Mouse (Mus musculus) embryonic facial prominence, embryonic 12.5 days (tissue): ENCODE results near the gene Fggy. TPM values are rescaled to one million over a fixed set of nuclear protein-coding genes. Genes with fewer than 3 reads are reported as not detected.

ENCODE experiments used
- ATAC-seq: fragments of 200-750 bp; cut with Nextera tagmentation; 2 replicates; pipeline ENCODE4 v1.8.0; 2017; ENCODE audit not compliant: insufficient number of reproducible peaks, insufficient read depth, low FRiP score, low TSS enrichment
- H3K27ac ChIP-seq: fragments of 300-500 bp; sonication (generic); 2 replicates; pipeline ENCODE4 v1.5.1; 2016; ENCODE audit warnings: mild to moderate bottlenecking
- H3K27me3 ChIP-seq: fragments of 300-500 bp; sonication (generic); 2 replicates; pipeline ENCODE4 v1.6.1; 2016; ENCODE audit warnings: mild to moderate bottlenecking, moderate library complexity
- H3K36me3 ChIP-seq: fragments of 300-500 bp; sonication (generic); 2 replicates; pipeline ENCODE4 v1.6.1; 2016; ENCODE audit warnings: mild to moderate bottlenecking
- H3K4me1 ChIP-seq: fragments of 300-500 bp; sonication (generic); 2 replicates; pipeline ENCODE4 v1.6.1; 2016
- H3K4me2 ChIP-seq: fragments of 300-500 bp; sonication (generic); replicated peaks from 2 replicates; pipeline ENCODE4 v1.6.1; 2016; ENCODE audit warnings: mild to moderate bottlenecking, moderate library complexity
- H3K4me3 ChIP-seq: fragments of 300-500 bp; sonication (generic); 2 replicates; pipeline ENCODE4 v1.5.1; 2016; ENCODE audit warnings: mild to moderate bottlenecking
- H3K9ac ChIP-seq: fragments of 300-500 bp; sonication (generic); 2 replicates; pipeline ENCODE4 v1.6.1; 2016; ENCODE audit warnings: mild to moderate bottlenecking, moderate library complexity
- H3K9me3 ChIP-seq: fragments of 300-500 bp; sonication (generic); 2 replicates; pipeline ENCODE4 v1.6.1; 2016; ENCODE audit warnings: mild to moderate bottlenecking, moderate library complexity
- WGBS: fragments of 180-500 bp; shearing (Covaris S2); methylation state at CpG from one replicate; pipeline ENCODE4 v1.1.7; 2016; 5-methylcytosine and 5-hydroxymethylcytosine counted together
- polyA plus RNA-seq: library from polyadenylated mRNA; unstranded; fragments of >200 nt; fragmentation: Nextera tagmentation; extraction: Ambion mirVana; gene quantifications from 2 replicates; pipeline ENCODE4 v1.2.1, GENCODE M21; 2016

The Fggy gene
- polyA plus RNA-seq = 9.1 and 9.4 TPM in 2 replicates

- Histone ChIP-seq H3K9ac (0 out of 2 replicates have a peak within 1 kb of the TSS, but pooled peaks have one; percentile 31), H3K36me3 (no peaks in the 10 kb centered on the region), H3K4me3 (peak within 1 kb of the TSS; percentile 33), H3K27me3 (no peaks in the 10 kb centered on the region), H3K27ac (peak within 1 kb of the TSS; percentile 61), H3K4me2 (peak within 1 kb of the TSS; percentile 49), H3K9me3 (no peaks in the 10 kb centered on the region), H3K4me1 (peaks cover 15% of the 10 kb centered on the region)
- peak; percentile 99 for ATAC-seq
- WGBS = 27% methylated on average over 12 of the region's 12 CpGs
These were observed at the start of gene Fggy for GRCm38 (mm10) chr4:95557333-95557956. TSS of gene Fggy (plus strand) at chr4:95557507.

DNA sequence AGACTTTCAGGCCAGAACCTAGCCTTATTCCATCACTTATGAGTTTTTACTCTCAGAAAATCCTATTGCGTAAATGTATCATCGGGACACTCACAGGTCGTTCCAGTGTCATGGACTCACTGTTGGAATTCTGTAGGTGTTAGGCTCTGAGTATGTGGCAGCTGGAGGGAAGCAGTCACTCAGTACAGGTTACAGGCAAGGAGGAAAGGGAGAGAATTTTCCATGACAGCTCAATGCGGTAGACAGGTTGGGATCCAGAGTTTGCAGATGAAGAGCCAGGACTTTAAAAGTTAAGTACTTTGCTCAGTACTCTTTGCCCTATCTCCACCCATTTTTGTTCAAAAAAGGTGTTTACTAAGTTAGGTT, 49.4 kb upstream of the Fggy start:
- no peak overlapping the region for H3K27ac ChIP-seq
- no peak overlapping the region for H3K4me3 ChIP-seq
- H3K36me3 ChIP-seq = no peaks in the 10 kb centered on the region
- H3K9me3 ChIP-seq = no peaks in the 10 kb centered on the region
- no peaks in the 10 kb centered on the region for H3K27me3 ChIP-seq
- no peaks in the 10 kb centered on the region for H3K4me1 ChIP-seq
- no peak overlapping the region for H3K4me2 ChIP-seq
- 93% methylated on average over 4 of the region's 4 CpGs for WGBS
- no peak for ATAC-seq
- no peak overlapping the region for H3K9ac ChIP-seq

DNA sequence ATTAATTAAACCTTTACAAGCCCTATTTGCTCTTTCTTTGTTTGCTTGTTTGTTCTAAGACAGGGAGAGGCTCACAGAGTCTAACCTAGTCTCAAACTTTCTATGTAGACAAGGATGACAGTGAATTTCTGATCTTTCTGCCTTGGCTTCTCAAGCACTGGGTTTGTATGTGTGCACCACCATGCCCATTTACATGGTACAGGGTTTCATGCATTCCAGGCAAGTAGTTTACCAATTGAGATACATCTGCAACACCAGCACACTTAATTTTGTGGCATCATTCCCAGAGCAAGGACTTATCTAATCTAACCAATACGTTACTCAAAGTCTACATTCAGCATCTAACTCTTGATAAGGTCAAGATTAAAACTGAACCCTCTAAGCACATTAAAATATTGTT, 38.9 kb upstream of the Fggy start:
- ATAC-seq = no peak
- Histone ChIP-seq H3K9ac (no peak overlapping the region), H3K4me3 (no peak overlapping the region), H3K27me3 (no peaks in the 10 kb centered on the region), H3K27ac (no peak overlapping the region), H3K4me2 (no peak overlapping the region), H3K4me1 (no peaks in the 10 kb centered on the region), H3K36me3 (no peaks in the 10 kb centered on the region), H3K9me3 (no peaks in the 10 kb centered on the region)
- 85% methylated on average over 1 of the region's 1 CpGs for WGBS

GRCm38 (mm10) chr4:95519975-95520642, 37.2 kb upstream of the Fggy start:
- Histone ChIP-seq H3K9me3 (no peaks in the 10 kb centered on the region), H3K4me2 (no peak overlapping the region), H3K9ac (no peak overlapping the region), H3K27ac (no peak overlapping the region), H3K36me3 (no peaks in the 10 kb centered on the region), H3K27me3 (no peaks in the 10 kb centered on the region), H3K4me3 (no peak overlapping the region), H3K4me1 (no peaks in the 10 kb centered on the region)
- WGBS = 65% methylated on average over 4 of the region's 4 CpGs
- no peak for ATAC-seq

GRCm38 (mm10) chr4:95520643-95521032, 36.7 kb upstream of the Fggy start:
- Histone ChIP-seq H3K4me1 (no peaks in the 10 kb centered on the region), H3K4me3 (no peak overlapping the region), H3K27ac (no peak overlapping the region), H3K9ac (no peak overlapping the region), H3K36me3 (no peaks in the 10 kb centered on the region), H3K27me3 (no peaks in the 10 kb centered on the region), H3K9me3 (no peaks in the 10 kb centered on the region), H3K4me2 (no peak overlapping the region)
- no peak for ATAC-seq
- WGBS = 65% methylated on average over 2 of the region's 2 CpGs

GRCm38 (mm10) chr4:95526588-95526987, 30.7 kb upstream of the Fggy start:
- 86% methylated on average over 4 of the region's 4 CpGs for WGBS

GRCm38 (mm10) chr4:95530757-95531156, 26.6 kb upstream of the Fggy start:
- Histone ChIP-seq H3K36me3 (no peaks in the 10 kb centered on the region), H3K27ac (no peak overlapping the region), H3K27me3 (no peaks in the 10 kb centered on the region), H3K4me3 (no peak overlapping the region), H3K9ac (no peak overlapping the region), H3K4me1 (no peaks in the 10 kb centered on the region), H3K9me3 (no peaks in the 10 kb centered on the region), H3K4me2 (no peak overlapping the region)
- WGBS = 70% methylated on average over 2 of the region's 2 CpGs
- ATAC-seq = no peak

More at GRCm38 (mm10) chr4:95526588-95526987, 30.7 kb upstream of the Fggy start:
- H3K4me3 ChIP-seq = no peak overlapping the region
- no peaks in the 10 kb centered on the region for H3K4me1 ChIP-seq
- H3K9ac ChIP-seq = no peak overlapping the region
- H3K9me3 ChIP-seq = no peaks in the 10 kb centered on the region
- no peaks in the 10 kb centered on the region for H3K27me3 ChIP-seq
- no peak overlapping the region for H3K27ac ChIP-seq
- no peaks in the 10 kb centered on the region for H3K36me3 ChIP-seq
- H3K4me2 ChIP-seq = no peak overlapping the region
- no peak for ATAC-seq

GRCm38 (mm10) chr4:95533946-95534345, 23.4 kb upstream of the Fggy start:
- H3K4me2 ChIP-seq = no peak overlapping the region
- no peaks in the 10 kb centered on the region for H3K4me1 ChIP-seq
- H3K4me3 ChIP-seq = no peak overlapping the region
- no peak for ATAC-seq
- no peaks in the 10 kb centered on the region for H3K36me3 ChIP-seq
- H3K9me3 ChIP-seq = no peaks in the 10 kb centered on the region
- H3K27ac ChIP-seq = no peak overlapping the region
- H3K27me3 ChIP-seq = no peaks in the 10 kb centered on the region
- WGBS = 91% methylated on average over 3 of the region's 3 CpGs
- no peak overlapping the region for H3K9ac ChIP-seq

DNA sequence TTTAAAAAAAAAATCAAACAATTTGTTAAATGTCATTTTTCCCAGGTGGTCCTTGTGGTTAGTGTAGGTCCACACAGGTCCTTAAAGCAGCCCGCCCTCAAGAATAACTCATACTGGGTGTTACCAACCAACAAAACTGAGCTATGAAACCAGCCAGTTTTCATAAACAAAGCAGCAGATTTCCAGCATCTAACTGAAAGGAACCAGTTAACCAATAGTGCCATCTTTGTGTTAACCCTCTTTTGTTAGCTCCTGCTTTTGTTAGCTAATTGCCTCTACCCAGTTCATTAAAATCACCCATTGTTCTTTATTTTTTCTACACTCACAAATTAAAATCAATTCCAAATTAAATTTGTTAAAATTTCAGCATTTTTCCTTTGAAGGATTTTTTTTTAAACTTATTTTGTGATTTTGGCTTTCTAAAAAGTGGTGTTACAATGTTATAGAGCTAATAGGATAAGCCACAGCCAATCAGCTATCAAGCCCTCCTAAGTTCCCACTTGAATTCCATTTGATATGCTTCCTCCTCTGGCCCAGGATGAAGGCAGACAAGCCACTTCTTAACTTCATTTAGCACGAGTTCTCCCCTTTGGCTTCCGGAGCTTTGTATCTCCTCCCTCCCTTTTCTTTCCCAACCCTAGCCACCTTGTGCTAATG, 15.8 kb upstream of the Fggy start:
- no peak for ATAC-seq
- WGBS = 65% methylated on average over 3 of the region's 3 CpGs
- Histone ChIP-seq H3K36me3 (no peaks in the 10 kb centered on the region), H3K4me1 (no peaks in the 10 kb centered on the region), H3K4me2 (no peak overlapping the region), H3K27me3 (no peaks in the 10 kb centered on the region), H3K27ac (no peak overlapping the region), H3K4me3 (no peak overlapping the region), H3K9me3 (no peaks in the 10 kb centered on the region), H3K9ac (no peak overlapping the region)

DNA sequence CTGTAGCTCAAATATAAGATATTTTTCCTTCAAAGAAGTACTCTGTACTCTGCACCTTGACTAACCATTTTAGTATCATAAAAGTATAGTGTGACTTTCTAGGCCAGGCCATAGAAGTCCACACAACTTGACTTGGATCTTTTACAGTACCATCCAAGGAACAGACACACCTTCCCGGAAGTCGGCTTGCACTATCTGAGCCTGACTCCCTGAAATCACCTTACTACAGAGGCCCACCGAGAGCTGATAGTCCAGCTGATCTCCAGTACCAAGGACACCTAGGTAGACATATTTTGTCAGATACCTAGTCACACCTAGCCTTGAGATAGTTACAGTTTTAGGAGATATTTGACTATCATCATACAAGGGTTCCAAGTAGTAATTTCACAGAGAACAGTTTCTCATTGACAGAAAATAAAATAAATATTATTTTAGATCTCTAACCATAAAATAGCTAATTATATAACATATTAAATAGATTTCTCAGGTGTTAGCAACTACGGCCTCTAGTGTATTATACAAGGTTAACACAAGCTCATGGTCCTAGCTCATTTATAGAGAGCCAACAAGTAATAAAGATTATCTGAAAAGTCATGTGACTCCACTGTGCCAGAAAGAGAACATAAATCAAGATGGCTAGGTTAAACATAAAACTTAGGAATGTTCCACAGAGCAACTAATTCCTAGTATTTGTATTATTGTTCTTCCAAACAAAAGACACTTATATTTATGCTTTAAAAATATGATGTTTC, 15.1 kb upstream of the Fggy start:
- H3K4me3 ChIP-seq = no peak overlapping the region
- H3K27me3 ChIP-seq = no peaks in the 10 kb centered on the region
- 91% methylated on average over 4 of the region's 4 CpGs for WGBS
- H3K4me1 ChIP-seq = no peaks in the 10 kb centered on the region
- no peak overlapping the region for H3K4me2 ChIP-seq
- no peak overlapping the region for H3K9ac ChIP-seq
- no peak for ATAC-seq
- H3K36me3 ChIP-seq = no peaks in the 10 kb centered on the region
- H3K9me3 ChIP-seq = no peaks in the 10 kb centered on the region
- no peak overlapping the region for H3K27ac ChIP-seq

- ATAC-seq = no peak
- WGBS = 86% methylated on average over 4 of the region's 4 CpGs
- no peak overlapping the region for H3K9ac ChIP-seq
These were observed 13.8 kb upstream of the Fggy start for GRCm38 (mm10) chr4:95543529-95543928.

More at GRCm38 (mm10) chr4:95543529-95543928, 13.8 kb upstream of the Fggy start:
- Histone ChIP-seq H3K27me3 (no peaks in the 10 kb centered on the region), H3K9me3 (no peaks in the 10 kb centered on the region), H3K4me3 (no peak overlapping the region), H3K4me1 (no peaks in the 10 kb centered on the region), H3K36me3 (no peaks in the 10 kb centered on the region), H3K4me2 (no peak overlapping the region), H3K27ac (no peak overlapping the region)
